Mouse (Mus musculus): ENCODE data around the gene Ints3.
"Not testable (repeated sequence)": the region's sequence is repeated elsewhere in the genome, so short reads cannot be mapped to it uniquely, and the experiment has no call there.

Ints3 gene

DNA sequence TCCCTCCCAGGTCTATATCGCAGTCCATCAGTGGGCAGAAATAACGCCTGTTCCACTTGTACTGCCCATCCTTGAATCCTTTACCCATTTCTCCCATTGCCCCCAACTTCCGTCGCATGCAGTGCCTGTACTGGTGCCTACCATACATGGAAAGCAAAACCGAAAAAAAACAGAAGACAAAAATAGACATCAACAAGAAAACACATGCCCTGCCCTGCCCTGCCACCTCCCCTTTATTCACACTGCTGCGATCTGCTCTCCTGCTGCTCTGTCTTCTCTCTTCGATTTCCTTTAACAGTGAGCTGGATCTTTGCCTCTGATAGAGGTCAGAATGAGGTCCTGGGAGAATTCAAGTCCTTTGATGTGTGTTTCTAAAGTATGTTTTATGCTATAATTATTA is 75.5 kb downstream of the Ints3 start:
- no peak for DNase-seq (ENCODE audit: low spot score)

DNA sequence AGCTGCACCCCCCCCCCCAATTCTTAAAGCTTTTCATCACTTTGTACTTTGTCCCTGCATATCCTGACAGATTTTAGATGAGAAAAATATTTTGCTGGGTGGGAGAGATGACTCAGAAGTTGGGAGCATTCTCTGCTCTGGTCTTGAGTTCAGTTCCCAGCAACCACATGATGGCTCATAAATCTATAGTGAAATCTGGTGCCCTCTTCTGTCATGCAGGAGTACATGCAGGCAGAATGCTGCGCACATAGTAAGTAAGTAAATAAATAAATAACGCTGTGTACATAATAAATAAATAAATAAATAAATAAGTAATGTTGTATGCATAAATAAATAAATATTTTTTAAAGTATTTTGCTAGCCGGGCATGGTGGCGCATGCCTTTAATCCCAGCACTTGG is 85.6 kb downstream of the Ints3 start:
- no peak for DNase-seq (ENCODE audit: low spot score)

DNA sequence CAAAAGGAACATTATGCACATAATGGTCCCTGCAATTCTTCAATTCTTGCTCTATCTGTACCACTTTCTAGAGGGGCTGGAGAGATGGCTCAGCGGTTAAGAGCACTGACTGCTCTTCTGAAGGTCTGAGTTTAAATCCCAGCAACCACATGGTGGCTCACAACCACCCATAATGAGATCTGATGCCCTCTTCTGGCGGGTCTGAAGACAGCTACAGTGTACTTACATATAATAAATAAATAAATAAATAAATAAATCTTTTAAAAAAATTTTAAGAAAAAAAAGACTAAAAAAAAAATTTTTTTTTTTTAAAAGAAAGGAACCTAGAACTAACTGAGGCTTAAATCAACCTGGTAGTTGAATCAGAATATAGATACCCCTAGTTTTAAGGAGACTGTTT is 90.6 kb downstream of the Ints3 start:
- not testable (repeated sequence) for DNase-seq (ENCODE audit: low spot score)
